Mouse (Mus musculus): ENCODE data around the gene Apba2.

The Apba2 gene

GRCm38 (mm10) chr7:64531297-64531696 lies 29.8 kb downstream of the Apba2 start:
- no peak for DNase-seq

- peak in 1 of 2 experiments; percentile 12 for DNase-seq
These were observed 31.9 kb downstream of the Apba2 start for GRCm38 (mm10) chr7:64533374-64533773.

- peak in 1 of 2 experiments; percentile 14 for DNase-seq
These were observed 33.8 kb downstream of the Apba2 start for GRCm38 (mm10) chr7:64535269-64535668.

- DNase-seq = no peak
These were observed 38.1 kb downstream of the Apba2 start for GRCm38 (mm10) chr7:64539450-64540148.

- peak in 1 of 2 experiments; percentile 10 for DNase-seq
These were observed 45.3 kb downstream of the Apba2 start for GRCm38 (mm10) chr7:64546801-64547200.

- DNase-seq = no peak
These were observed 49.4 kb downstream of the Apba2 start for GRCm38 (mm10) chr7:64550856-64551255.

- no peak for DNase-seq
These were observed 51.2 kb downstream of the Apba2 start for GRCm38 (mm10) chr7:64552523-64553190.

GRCm38 (mm10) chr7:64561711-64562498 lies 60.4 kb downstream of the Apba2 start:
- DNase-seq = peak; percentile 19 to 45

GRCm38 (mm10) chr7:64564891-64565571 lies 63.5 kb downstream of the Apba2 start:
- DNase-seq = no peak

GRCm38 (mm10) chr7:64566371-64567243 lies 65.1 kb downstream of the Apba2 start:
- peak in 1 of 2 experiments; percentile 25 for DNase-seq

- DNase-seq = peak in 1 of 2 experiments; percentile 11
These were observed 67.2 kb downstream of the Apba2 start for GRCm38 (mm10) chr7:64568722-64569121.

- peak in 1 of 2 experiments; percentile 20 for DNase-seq
These were observed 68.2 kb downstream of the Apba2 start for GRCm38 (mm10) chr7:64569676-64570075.

- peak in 1 of 2 experiments; percentile 31 for DNase-seq
These were observed 69.4 kb downstream of the Apba2 start for GRCm38 (mm10) chr7:64570914-64571313.

GRCm38 (mm10) chr7:64574144-64574543 lies 72.6 kb downstream of the Apba2 start:
- peak in 1 of 2 experiments; percentile 19 for DNase-seq

- peak in 1 of 2 experiments; percentile 12 for DNase-seq
These were observed 75.0 kb downstream of the Apba2 start for GRCm38 (mm10) chr7:64576519-64576951.

- peak in 1 of 2 experiments; percentile 32 for DNase-seq
These were observed 76.7 kb downstream of the Apba2 start for GRCm38 (mm10) chr7:64578176-64578575.

GRCm38 (mm10) chr7:64579887-64580286 lies 78.4 kb downstream of the Apba2 start:
- peak in 1 of 2 experiments; percentile 19 for DNase-seq

GRCm38 (mm10) chr7:64580293-64580692 lies 78.8 kb downstream of the Apba2 start:
- peak in 1 of 2 experiments; percentile 11 for DNase-seq

- DNase-seq = no peak
These were observed 80.9 kb downstream of the Apba2 start for GRCm38 (mm10) chr7:64582358-64582757.

- DNase-seq = peak in 1 of 2 experiments; percentile 4
These were observed 82.2 kb downstream of the Apba2 start for GRCm38 (mm10) chr7:64583670-64584121.

- no peak for DNase-seq
These were observed 84.6 kb downstream of the Apba2 start for GRCm38 (mm10) chr7:64586133-64586532.
